Mouse (Mus musculus): ENCODE measurements at regions not wholly inside any gene's neighbourhood (a gene's known extent, or its start where the extent isn't known, plus 50 kb on each side); places are given as distances from the start of the nearest gene placed in this dataset.
A peak's percentile ranks its signal among the peaks of the same experiment; 100 is the strongest.

- ATAC-seq (replicated peaks; ENCODE audit: poor library complexity, severe bottlenecking) = no peak
These were observed 477.4 kb upstream of the Diaph2 start for GRCm38 (mm10) chrX:129272135-129272534.

- ATAC-seq (replicated peaks; ENCODE audit: poor library complexity, severe bottlenecking) = 0 out of 2 replicates have a peak, but pooled peaks have one; percentile 20
These were observed 445.6 kb upstream of the Diaph2 start for GRCm38 (mm10) chrX:129303987-129304386.

GRCm38 (mm10) chrX:129309380-129309779 is 440.2 kb upstream of the Diaph2 start:
- no peak for ATAC-seq (replicated peaks; ENCODE audit: poor library complexity, severe bottlenecking)

DNA sequence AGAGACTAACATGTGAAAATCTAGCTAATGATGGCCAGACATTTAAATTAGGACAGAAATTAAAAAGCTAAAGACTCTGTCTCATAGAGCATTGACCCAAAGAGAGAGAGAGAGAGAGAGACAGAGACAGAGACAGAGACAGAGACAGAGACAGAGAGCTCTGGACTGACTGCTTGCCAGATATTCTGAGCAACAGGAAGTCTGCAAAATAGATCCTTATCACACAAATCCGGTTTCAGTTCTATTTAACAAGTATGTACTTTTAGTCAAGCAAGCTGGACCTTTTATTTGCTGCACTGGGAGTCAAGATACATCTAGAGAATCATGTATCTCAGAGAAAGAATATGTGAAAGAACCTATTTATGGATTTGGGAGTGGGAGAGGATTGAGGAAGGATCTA is 420.1 kb upstream of the Diaph2 start:
- ATAC-seq (replicated peaks; ENCODE audit: poor library complexity, severe bottlenecking) = no peak

GRCm38 (mm10) chrX:129332810-129333209 is 416.7 kb upstream of the Diaph2 start:
- no peak for ATAC-seq (replicated peaks; ENCODE audit: poor library complexity, severe bottlenecking)
